Mouse (Mus musculus): ENCODE measurements around the gene Olfr55. TPM values are rescaled to one million over a fixed set of nuclear protein-coding genes. Genes with fewer than 3 reads are reported as not detected.
"Not testable (repeated sequence)": the region's sequence is repeated elsewhere in the genome, so short reads cannot be mapped to it uniquely, and the experiment has no call there.

Gene Olfr55
- polyA plus RNA-seq (2012; ENCODE audit: insufficient read depth, insufficient read length, missing spikeins): not detected in 2 replicates

GRCm38 (mm10) chr17:33168147-33168546 is at the start of gene Olfr55:
TSS of gene Olfr55 (plus strand) at chr17:33168447.
- H3K27ac ChIP-seq (replicated peaks; ENCODE audit: low read depth, low read length): not testable (repeated sequence)

GRCm38 (mm10) chr17:33124546-33124945 is 43.7 kb upstream of the Olfr55 start:
- H3K4me1 ChIP-seq (ENCODE audit: control insufficient read depth, insufficient read depth, insufficient read length, low read length): no peaks in the 10 kb centered on the region
- H3K27ac ChIP-seq (replicated peaks; ENCODE audit: low read depth, low read length): no peak overlapping the region

More at GRCm38 (mm10) chr17:33168147-33168546, at the start of gene Olfr55:
- H3K4me1 ChIP-seq (ENCODE audit: control insufficient read depth, insufficient read depth, insufficient read length, low read length); H3K4me3 ChIP-seq (ENCODE audit: insufficient read depth, low read depth, low read length): not testable (repeated sequence)

GRCm38 (mm10) chr17:33126257-33126656 is 42.0 kb upstream of the Olfr55 start:
- Histone ChIP-seq H3K27ac (replicated peaks; ENCODE audit: low read depth, low read length) (no peak overlapping the region), H3K4me3 (ENCODE audit: insufficient read depth, low read depth, low read length) (no peak overlapping the region), H3K4me1 (ENCODE audit: control insufficient read depth, insufficient read depth, insufficient read length, low read length) (no peaks in the 10 kb centered on the region)

More at GRCm38 (mm10) chr17:33124546-33124945, 43.7 kb upstream of the Olfr55 start:
- no peak overlapping the region for H3K4me3 ChIP-seq (ENCODE audit: insufficient read depth, low read depth, low read length)

- Histone ChIP-seq H3K27ac (replicated peaks; ENCODE audit: low read depth, low read length) (no peak within 1 kb of the TSS), H3K4me3 (ENCODE audit: insufficient read depth, low read depth, low read length) (no peak within 1 kb of the TSS), H3K4me1 (ENCODE audit: control insufficient read depth, insufficient read depth, insufficient read length, low read length) (no peaks in the 10 kb centered on the region)
Measured at GRCm38 (mm10) chr17:33139261-33139820, 28.9 kb upstream of the Olfr55 start, which contains the start of gene Morc2b. TSS of gene Morc2b (minus strand) at chr17:33139683.

GRCm38 (mm10) chr17:33191002-33191401 is 22.8 kb downstream of the Olfr55 start, which contains the start of gene Olfr239:
TSS of gene Olfr239 (plus strand) at chr17:33191302.
- not testable (repeated sequence) for H3K4me3 ChIP-seq (ENCODE audit: insufficient read depth, low read depth, low read length); H3K4me1 ChIP-seq (ENCODE audit: control insufficient read depth, insufficient read depth, insufficient read length, low read length); H3K27ac ChIP-seq (replicated peaks; ENCODE audit: low read depth, low read length)

GRCm38 (mm10) chr17:33221590-33221989 is 53.3 kb downstream of the Olfr55 start, which contains the start of gene Olfr1564:
TSS of gene Olfr1564 (minus strand) at chr17:33221690.
- H3K4me3 ChIP-seq (ENCODE audit: insufficient read depth, low read depth, low read length): no peak within 1 kb of the TSS
- no peaks in the 10 kb centered on the region for H3K4me1 ChIP-seq (ENCODE audit: control insufficient read depth, insufficient read depth, insufficient read length, low read length)
- H3K27ac ChIP-seq (replicated peaks; ENCODE audit: low read depth, low read length): no peak within 1 kb of the TSS

Other genes starting within 250 kb of the Olfr55 start
- gene Cyp4f13, start 221.0 kb upstream of the Olfr55 start, polyA plus RNA-seq (2012; ENCODE audit: insufficient read depth, insufficient read length, missing spikeins): 29.1 and 29.8 TPM in 2 replicates
- gene Zfp472, start 202.6 kb upstream of the Olfr55 start, polyA plus RNA-seq (2012; ENCODE audit: insufficient read depth, insufficient read length, missing spikeins): 0.95 and 5.0 TPM in 2 replicates
- 3.9 and 7.1 TPM in 2 replicates for gene Zfp952, start 175.3 kb upstream of the Olfr55 start, polyA plus RNA-seq (2012; ENCODE audit: insufficient read depth, insufficient read length, missing spikeins)
- 1.5 and 3.0 TPM in 2 replicates for gene Zfp763, start 135.0 kb upstream of the Olfr55 start, polyA plus RNA-seq (2012; ENCODE audit: insufficient read depth, insufficient read length, missing spikeins)
- not detected in 2 replicates for gene 4921501E09Rik, start 100.4 kb upstream of the Olfr55 start, polyA plus RNA-seq (2012; ENCODE audit: insufficient read depth, insufficient read length, missing spikeins)
- gene Zfp563, start 79.1 kb upstream of the Olfr55 start, polyA plus RNA-seq (2012; ENCODE audit: insufficient read depth, insufficient read length, missing spikeins): 1.7 and 4.3 TPM in 2 replicates
- gene Morc2b, start 28.8 kb upstream of the Olfr55 start, polyA plus RNA-seq (2012; ENCODE audit: insufficient read depth, insufficient read length, missing spikeins): not detected in 2 replicates
- gene Olfr239, start 22.9 kb downstream of the Olfr55 start, polyA plus RNA-seq (2012; ENCODE audit: insufficient read depth, insufficient read length, missing spikeins): not detected in 2 replicates
- gene Olfr1564, start 53.2 kb downstream of the Olfr55 start, polyA plus RNA-seq (2012; ENCODE audit: insufficient read depth, insufficient read length, missing spikeins): not detected in 2 replicates
- gene Zfp955a, start 86.7 kb downstream of the Olfr55 start, polyA plus RNA-seq (2012; ENCODE audit: insufficient read depth, insufficient read length, missing spikeins): 4.6 and 4.7 TPM in 2 replicates
- not detected in 2 replicates for gene Olfr63, start 96.2 kb downstream of the Olfr55 start, polyA plus RNA-seq (2012; ENCODE audit: insufficient read depth, insufficient read length, missing spikeins)
- 3.7 and 7.1 TPM in 2 replicates for gene Zfp955b, start 121.1 kb downstream of the Olfr55 start, polyA plus RNA-seq (2012; ENCODE audit: insufficient read depth, insufficient read length, missing spikeins)
- gene Zfp81, start 190.4 kb downstream of the Olfr55 start, polyA plus RNA-seq (2012; ENCODE audit: insufficient read depth, insufficient read length, missing spikeins): 2.2 and 3.8 TPM in 2 replicates
- gene Zfp101, start 226.2 kb downstream of the Olfr55 start, polyA plus RNA-seq (2012; ENCODE audit: insufficient read depth, insufficient read length, missing spikeins): 3.6 and 5.3 TPM in 2 replicates

Measured in brown adipose tissue, adult 24 weeks (tissue).